Mouse (Mus musculus) erythroblast, embryonic 14.5 days (primary cell): ENCODE data around the gene Rad51b. TPM values are rescaled to one million over a fixed set of nuclear protein-coding genes. Genes with fewer than 3 reads are reported as not detected.

Experiments used
- H3K27me3 ChIP-seq: 2 replicates; pipeline ENCODE4 v1.6.1; 2012; ENCODE audit warnings: inconsistent platforms; ENCODE audit not compliant: control insufficient read depth
- H3K36me3 ChIP-seq: 2 replicates; pipeline ENCODE4 v1.6.1; 2012; ENCODE audit warnings: mild to moderate bottlenecking, inconsistent platforms; ENCODE audit not compliant: control insufficient read depth
- H3K4me1 ChIP-seq: 2 replicates; pipeline ENCODE4 v1.6.1; 2012; ENCODE audit warnings: inconsistent platforms; ENCODE audit not compliant: control insufficient read depth
- H3K4me3 ChIP-seq: replicated peaks from 2 replicates; pipeline ENCODE3; 2012; ENCODE audit warnings: moderate library complexity, mild to moderate bottlenecking, inconsistent platforms
- H3K9me3 ChIP-seq: 2 replicates; pipeline ENCODE4 v1.6.1; 2012; ENCODE audit warnings: low read length, inconsistent platforms, mixed read lengths; ENCODE audit not compliant: control insufficient read depth
- GATA1 ChIP-seq: IDR thresholded peaks from 2 replicates; pipeline ENCODE4 v1.6.1; 2012; ENCODE audit warnings: low read length, inconsistent platforms, mixed read lengths
- TAL1 ChIP-seq: IDR thresholded peaks from 3 replicates; pipeline ENCODE4 v1.6.1; 2012; ENCODE audit warnings: low read length, inconsistent platforms, mixed read lengths
- polyA plus RNA-seq: library from polyadenylated mRNA; stranded (reverse); fragments of >175 nt; gene quantifications from 2 replicates; pipeline ENCODE4 v1.2.3, GENCODE M21; 2012

The Rad51b gene
- polyA plus RNA-seq, 1 experiment = 0.06 TPM

GRCm38 (mm10) chr12:79540176-79540575, 243.1 kb downstream of the Rad51b start:
- H3K27me3 ChIP-seq = no peaks in the 10 kb centered on the region
- H3K4me3 ChIP-seq = no peak overlapping the region
- TF ChIP-seq GATA1 (no peak), TAL1 (no peak)

GRCm38 (mm10) chr12:79541581-79541980, 244.5 kb downstream of the Rad51b start:
- no peaks in the 10 kb centered on the region for H3K4me1 ChIP-seq
- TF ChIP-seq GATA1 = no peak
- no peak for TF ChIP-seq TAL1
- H3K4me3 ChIP-seq = no peak overlapping the region
- H3K9me3 ChIP-seq = no peaks in the 10 kb centered on the region
- H3K36me3 ChIP-seq = no peaks in the 10 kb centered on the region
- no peaks in the 10 kb centered on the region for H3K27me3 ChIP-seq

More at GRCm38 (mm10) chr12:79540176-79540575, 243.1 kb downstream of the Rad51b start:
- no peaks in the 10 kb centered on the region for H3K4me1 ChIP-seq
- H3K36me3 ChIP-seq = no peaks in the 10 kb centered on the region
- no peaks in the 10 kb centered on the region for H3K9me3 ChIP-seq

DNA sequence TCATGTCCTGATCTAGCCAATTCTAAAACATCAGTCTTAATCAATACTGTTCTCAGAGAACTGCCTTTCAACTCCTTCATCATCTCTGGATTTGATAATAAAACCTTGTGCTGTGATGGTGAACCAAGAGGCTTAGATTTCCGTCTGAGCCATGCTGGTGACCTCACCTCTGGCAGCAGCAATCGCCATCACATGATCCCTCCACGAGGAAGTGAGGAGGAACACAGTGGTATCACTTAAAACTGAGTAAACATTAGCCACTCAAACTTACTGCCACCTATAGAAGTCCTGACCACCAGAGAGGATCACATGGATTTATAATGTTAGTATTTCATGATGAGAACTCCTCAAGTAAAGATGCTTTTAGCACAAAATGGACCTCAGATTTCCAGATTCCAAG, 248.0 kb downstream of the Rad51b start:
- Histone ChIP-seq H3K36me3 (no peaks in the 10 kb centered on the region), H3K9me3 (no peaks in the 10 kb centered on the region), H3K4me1 (no peaks in the 10 kb centered on the region), H3K4me3 (no peak overlapping the region), H3K27me3 (no peaks in the 10 kb centered on the region)
- no peak for TF ChIP-seq GATA1
- TF ChIP-seq TAL1 = no peak

GRCm38 (mm10) chr12:79547556-79547955, 250.5 kb downstream of the Rad51b start:
- H3K4me1 ChIP-seq = no peaks in the 10 kb centered on the region

GRCm38 (mm10) chr12:79548607-79549330, 251.7 kb downstream of the Rad51b start:
- H3K4me1 ChIP-seq = no peaks in the 10 kb centered on the region
- H3K9me3 ChIP-seq = no peaks in the 10 kb centered on the region
- H3K4me3 ChIP-seq = no peak overlapping the region
- H3K36me3 ChIP-seq = no peaks in the 10 kb centered on the region
- TF ChIP-seq GATA1 (no peak), TAL1 (no peak)
- H3K27me3 ChIP-seq = no peaks in the 10 kb centered on the region

More at GRCm38 (mm10) chr12:79547556-79547955, 250.5 kb downstream of the Rad51b start:
- no peak for TF ChIP-seq TAL1
- no peak for TF ChIP-seq GATA1
- H3K9me3 ChIP-seq = no peaks in the 10 kb centered on the region
- H3K36me3 ChIP-seq = no peaks in the 10 kb centered on the region
- H3K4me3 ChIP-seq = no peak overlapping the region
- no peaks in the 10 kb centered on the region for H3K27me3 ChIP-seq

- H3K4me3 ChIP-seq = no peak overlapping the region
- no peaks in the 10 kb centered on the region for H3K36me3 ChIP-seq
- H3K27me3 ChIP-seq = no peaks in the 10 kb centered on the region
- no peaks in the 10 kb centered on the region for H3K9me3 ChIP-seq
- H3K4me1 ChIP-seq = no peaks in the 10 kb centered on the region
- TF ChIP-seq GATA1 (no peak), TAL1 (no peak)
Observed at GRCm38 (mm10) chr12:79550049-79550682, 253.1 kb downstream of the Rad51b start.

DNA sequence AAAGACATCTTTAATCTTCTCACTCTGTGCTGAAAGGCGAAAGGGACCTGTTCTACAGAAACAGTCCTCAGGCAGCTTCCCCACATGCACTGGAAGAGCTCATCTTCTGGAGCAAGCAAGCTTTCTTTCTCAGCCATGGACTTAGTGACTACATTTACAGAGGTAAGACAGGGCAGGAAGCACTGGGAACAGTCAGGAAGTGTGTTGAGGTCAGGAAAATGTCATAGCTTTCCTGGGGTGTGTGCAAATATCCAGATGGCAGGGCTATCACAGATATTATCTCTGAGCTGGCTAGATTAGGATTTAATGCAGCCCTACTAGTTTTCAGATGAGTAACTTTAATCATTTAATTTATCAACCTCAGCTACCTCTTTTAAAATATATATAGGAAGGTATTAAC, 254.2 kb downstream of the Rad51b start:
- Histone ChIP-seq H3K27me3 (no peaks in the 10 kb centered on the region), H3K9me3 (no peaks in the 10 kb centered on the region)
- no peak for TF ChIP-seq TAL1
- no peak for TF ChIP-seq GATA1

DNA sequence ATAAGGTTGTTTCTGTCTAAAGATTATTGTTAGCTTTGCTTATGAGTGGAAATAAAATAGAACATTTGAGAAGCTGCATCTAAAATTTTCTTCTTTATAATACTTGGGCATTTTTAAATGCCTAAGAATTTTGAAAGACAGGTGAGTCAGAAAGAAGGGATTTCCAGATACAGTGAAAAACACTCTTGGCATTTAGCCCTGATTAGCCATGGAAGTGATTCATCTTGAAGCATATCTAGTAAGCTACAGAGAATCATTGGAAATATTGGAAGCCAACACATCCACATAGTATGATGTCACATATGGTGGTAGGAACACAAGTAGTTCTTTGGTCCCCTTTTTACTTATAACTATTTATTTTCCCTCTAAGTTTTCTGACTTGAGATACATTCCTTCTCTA, 256.0 kb downstream of the Rad51b start:
- Histone ChIP-seq H3K36me3 (no peaks in the 10 kb centered on the region), H3K9me3 (no peaks in the 10 kb centered on the region), H3K27me3 (no peaks in the 10 kb centered on the region), H3K4me3 (no peak overlapping the region), H3K4me1 (no peaks in the 10 kb centered on the region)
- TF ChIP-seq TAL1 (no peak), GATA1 (no peak)

More for the DNA sequence above, 254.2 kb downstream of the Rad51b start:
- H3K4me3 ChIP-seq = no peak overlapping the region
- H3K4me1 ChIP-seq = no peaks in the 10 kb centered on the region
- H3K36me3 ChIP-seq = no peaks in the 10 kb centered on the region

- H3K4me3 ChIP-seq = no peak overlapping the region
- H3K36me3 ChIP-seq = no peaks in the 10 kb centered on the region
- TF ChIP-seq GATA1 = no peak
- TF ChIP-seq TAL1 = no peak
- H3K4me1 ChIP-seq = peaks cover 4% of the 10 kb centered on the region; the same call in 1 of the 2 replicates
- no peaks in the 10 kb centered on the region for H3K9me3 ChIP-seq
- no peaks in the 10 kb centered on the region for H3K27me3 ChIP-seq
Observed at GRCm38 (mm10) chr12:79557904-79558303, 260.8 kb downstream of the Rad51b start.
